9 mouse cellular contexts compared by ENCODE assay signal in genomic region chr15:85708843-85709242, GRCm38 (mm10). TPM values are rescaled to one million over a fixed set of nuclear protein-coding genes. Genes with fewer than 3 reads are reported as not detected.
A peak's percentile ranks its signal among the peaks of the same experiment; 100 is the strongest.
DNase-seq lines count a peak whose midpoint lies in the region; ATAC-seq and TF ChIP-seq lines count a peak whose summit lies in the region.
"Had no signal": no experiment of that assay in that cellular context is flagged by ENCODE, and none has a peak within 500 bp of the region (broad histone marks: within the 10 kb centered on the region; RNA-seq: fewer than 3 reads in every experiment).

No protein-coding gene starts in this region.

- peak; percentile 69 for DNase-seq in cerebellum, adult 11-12 months
- DNase-seq in cerebellum, postnatal 4 days (ENCODE audit: low spot score in 2 of 2), result no peak
- peak; percentile 34 for DNase-seq in layer of hippocampus, adult 9-11 months
- no peak for DNase-seq in layer of hippocampus, postnatal 36 days
- peak; percentile 55 to 66 for DNase-seq in cerebellum, postnatal 14 days
- no peak for DNase-seq in limb, embryonic 14.5 days (ENCODE audit: low spot score)
- DNase-seq in spleen, adult 18-20 months, result no peak
- DNase-seq in adipocyte (ENCODE audit: low spot score), result no peak

- H3K4me1 ChIP-seq in limb, embryonic 14.5 days (ENCODE audit: control insufficient read depth, insufficient read depth, low read length), result peaks cover 9% of the 10 kb centered on the region; the same call in 1 of the 2 replicates

- no peak overlapping the region for H3K4me2 ChIP-seq in limb, embryonic 14.5 days (replicated peaks; ENCODE audit: low read depth, low read length, severe bottlenecking)

- WGBS in limb, embryonic 14.5 days, result 95% methylated on average over 4 of the region's 4 CpGs

- H3K27me3 ChIP-seq in limb, embryonic 14.5 days (ENCODE audit: control insufficient read depth, insufficient read depth, low read length), result no peaks in the 10 kb centered on the region

- no peaks in the 10 kb centered on the region for H3K9me3 ChIP-seq in limb, embryonic 14.5 days (ENCODE audit: control insufficient read depth, low read length)

- no peak overlapping the region for H3K9ac ChIP-seq in limb, embryonic 14.5 days (ENCODE audit: low read depth, low read length, severe bottlenecking)

- ATAC-seq in limb, embryonic 14.5 days (ENCODE audit: low FRiP score, low read depth), result 0 out of 2 replicates have a peak, but pooled peaks have one; percentile 8

- H3K36me3 ChIP-seq in limb, embryonic 14.5 days (ENCODE audit: control insufficient read depth, insufficient read depth, low read length), result peaks cover 38% of the 10 kb centered on the region

- H3K27ac ChIP-seq in limb, embryonic 14.5 days (replicated peaks; ENCODE audit: low read depth, low read length), result no peak overlapping the region

- TF ChIP-seq POLR2A in limb, embryonic 14.5 days (IDR thresholded peaks at IDR 0.05; ENCODE audit: borderline replicate concordance, extremely low read depth, insufficient read depth, insufficient read length), result no peak

- no peak overlapping the region for H3K4me3 ChIP-seq in limb, embryonic 14.5 days (replicated peaks; ENCODE audit: low read length)

RNA-seq across cellular contexts. Expression of gene Ppara, which starts 25.9 kb away (rescaled TPM):
- total RNA-seq in layer of hippocampus, postnatal 36 days (2021), result 1 to 10 TPM; 3.9 to 4.9 TPM
- 0.36 and 0.84 TPM in 2 replicates for polyA plus RNA-seq in limb, embryonic 14.5 days (2012; rRNA removed)
- 2.2 and 2.8 TPM in 2 replicates for polyA plus RNA-seq in limb, embryonic 14.5 days (2014; fragmentation: Nextera tagmentation; extraction: Ambion mirVana)
- total RNA-seq: neutrophil, adult 5-6 weeks had no signal

Comparison
In these comparisons a context has a peak if more than half of its experiments do, and no peak if none do; other contexts are left out.
1. DNase-seq: peak in cerebellum, adult 11-12 months (single experiment), layer of hippocampus, adult 9-11 months (single experiment) and cerebellum, postnatal 14 days (2 of 2); none in cerebellum, postnatal 4 days (0 of 2), layer of hippocampus, postnatal 36 days (0 of 2), limb, embryonic 14.5 days (single experiment), spleen, adult 18-20 months (0 of 2) and adipocyte (single experiment).